Mouse (Mus musculus): ENCODE data around the gene Alpi.

The Alpi gene

DNA sequence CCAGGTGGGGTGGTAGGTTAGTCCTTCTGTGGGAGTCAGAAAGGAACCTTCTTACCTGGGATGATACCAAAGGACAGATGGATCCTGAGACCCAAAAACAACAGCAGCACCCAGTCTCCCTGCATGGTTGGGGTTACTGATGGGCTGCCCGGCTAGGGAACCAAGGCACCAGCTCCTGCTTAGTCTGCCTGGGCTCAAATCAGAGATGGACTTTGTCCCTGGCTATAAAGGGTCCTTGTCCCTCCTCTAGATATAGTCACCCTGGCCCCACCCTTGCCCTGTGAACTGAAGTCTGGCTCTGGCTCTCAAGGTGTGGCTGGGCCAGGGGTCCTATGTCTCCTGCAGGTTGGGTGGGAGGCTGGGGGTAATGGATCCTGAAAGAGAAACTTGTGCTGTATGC is at the start of gene Alpi:
Gene Alpi (minus strand): TSS at position 196 of the 400 bp plus-strand sequence.
- in situ Hi-C loops (cut with MboI; ENCODE audit: low pct_unique_long_range_greater_than_20kb in 1 of 2, low sequenced_read_pairs in 2 of 2, unreplicated experiment in 1 of 2): no loop called here

DNA sequence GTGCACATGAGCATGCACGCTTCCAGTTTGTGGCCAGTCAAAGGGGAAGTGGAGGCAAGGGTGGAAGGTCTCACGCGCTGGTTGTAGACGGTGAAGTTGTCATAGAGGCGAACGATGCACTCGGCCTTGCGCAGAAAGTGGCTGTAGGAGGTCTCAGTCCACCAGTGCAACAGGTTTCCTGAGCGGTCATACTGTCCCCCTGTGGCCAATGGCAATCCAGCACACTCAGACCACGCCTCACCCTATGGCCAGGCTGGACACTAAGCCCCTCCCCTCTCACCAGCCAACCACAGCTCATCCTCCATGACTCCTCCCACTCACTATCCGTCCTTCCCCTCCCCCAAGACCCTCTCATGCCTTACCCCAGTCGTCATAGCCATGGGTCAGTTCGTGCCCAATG is 48.0 kb upstream of the Alpi start:
- in situ Hi-C loops (cut with MboI; ENCODE audit: low pct_unique_long_range_greater_than_20kb in 1 of 2, low sequenced_read_pairs in 2 of 2, unreplicated experiment in 1 of 2): no loop called here

DNA sequence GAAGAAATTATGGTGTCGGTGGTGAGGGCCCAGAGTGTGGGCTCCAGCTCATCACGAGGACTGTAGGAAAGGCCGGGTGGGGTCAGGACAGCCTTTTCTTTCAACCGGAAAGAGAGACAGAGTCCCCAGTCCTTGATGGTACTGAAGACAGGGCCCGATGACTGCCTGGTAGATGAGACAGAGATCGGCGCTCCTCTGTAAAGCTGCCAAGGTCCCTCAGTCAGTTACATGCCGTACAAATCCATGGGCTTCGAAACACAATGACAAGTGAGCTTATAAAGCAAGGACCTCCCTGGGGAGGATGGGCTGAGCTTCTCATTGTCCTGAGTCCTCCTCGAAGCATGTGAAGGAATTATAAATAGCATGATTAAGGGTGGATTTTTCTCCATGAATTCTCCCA is 41.7 kb upstream of the Alpi start:
- in situ Hi-C loops (cut with MboI; ENCODE audit: low pct_unique_long_range_greater_than_20kb in 1 of 2, low sequenced_read_pairs in 2 of 2, unreplicated experiment in 1 of 2): no loop called here

DNA sequence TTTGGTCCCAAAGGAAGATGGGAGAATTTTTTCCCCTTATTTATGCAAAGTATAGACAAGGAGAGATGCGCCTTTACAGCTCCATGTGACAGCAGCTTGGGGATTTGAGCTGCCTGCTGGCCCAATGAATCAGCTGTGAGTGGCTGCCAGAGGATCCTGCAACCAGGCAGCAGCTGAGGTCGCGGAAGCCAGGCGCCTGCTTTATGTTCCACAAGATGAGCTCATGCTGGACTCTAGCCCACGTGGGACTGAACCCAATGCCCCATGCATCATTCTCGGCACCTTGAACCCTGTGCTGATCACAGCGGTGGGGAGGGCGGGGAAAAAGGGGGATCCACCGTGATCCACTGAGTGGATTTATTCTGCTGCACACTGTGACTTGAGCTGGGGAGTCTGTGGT is 41.0 kb upstream of the Alpi start:
- in situ Hi-C loops (cut with MboI; ENCODE audit: low pct_unique_long_range_greater_than_20kb in 1 of 2, low sequenced_read_pairs in 2 of 2, unreplicated experiment in 1 of 2): no loop called here

DNA sequence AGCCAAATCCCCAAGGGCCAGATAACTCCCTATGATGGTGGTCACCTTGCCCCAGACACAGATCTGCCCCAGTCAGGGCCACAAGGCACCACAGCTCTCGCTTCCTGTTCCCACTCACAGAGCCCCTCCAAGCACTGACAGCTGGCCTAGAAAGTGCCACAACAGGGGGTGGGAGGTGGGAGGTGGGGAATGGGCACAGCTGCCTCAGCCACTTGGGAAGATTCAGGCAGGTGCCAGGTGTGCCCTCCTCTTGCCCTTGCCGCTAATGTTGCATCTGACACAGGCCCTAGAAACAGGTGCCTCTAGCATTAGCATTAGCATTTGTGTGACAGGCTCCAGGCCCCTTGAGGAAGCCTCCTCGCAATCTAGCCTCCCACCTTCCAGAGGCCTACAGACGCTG is 40.1 kb upstream of the Alpi start:
- in situ Hi-C loops (cut with MboI; ENCODE audit: low pct_unique_long_range_greater_than_20kb in 1 of 2, low sequenced_read_pairs in 2 of 2, unreplicated experiment in 1 of 2): no loop called here

DNA sequence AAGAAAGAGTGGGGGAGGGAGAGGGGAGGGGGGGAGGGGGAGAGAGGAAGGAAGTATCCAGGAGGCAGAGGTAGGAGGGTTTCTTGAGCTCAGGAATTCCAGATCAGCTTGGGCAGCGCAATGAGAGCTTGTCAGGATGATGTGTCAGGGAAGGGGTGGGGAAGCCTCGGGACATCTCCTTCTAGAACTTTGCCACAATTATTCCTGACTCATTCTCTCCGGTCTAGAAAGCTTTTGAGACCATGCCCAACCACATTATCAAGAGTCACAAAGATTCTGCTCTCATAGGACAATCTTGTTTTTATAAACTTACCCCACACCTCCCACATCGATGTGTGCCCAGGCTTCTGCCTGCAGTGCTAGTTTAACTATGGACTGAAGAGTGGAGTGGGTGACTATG is 30.4 kb upstream of the Alpi start:
- in situ Hi-C loops (cut with MboI; ENCODE audit: low pct_unique_long_range_greater_than_20kb in 1 of 2, low sequenced_read_pairs in 2 of 2, unreplicated experiment in 1 of 2): no loop called here

DNA sequence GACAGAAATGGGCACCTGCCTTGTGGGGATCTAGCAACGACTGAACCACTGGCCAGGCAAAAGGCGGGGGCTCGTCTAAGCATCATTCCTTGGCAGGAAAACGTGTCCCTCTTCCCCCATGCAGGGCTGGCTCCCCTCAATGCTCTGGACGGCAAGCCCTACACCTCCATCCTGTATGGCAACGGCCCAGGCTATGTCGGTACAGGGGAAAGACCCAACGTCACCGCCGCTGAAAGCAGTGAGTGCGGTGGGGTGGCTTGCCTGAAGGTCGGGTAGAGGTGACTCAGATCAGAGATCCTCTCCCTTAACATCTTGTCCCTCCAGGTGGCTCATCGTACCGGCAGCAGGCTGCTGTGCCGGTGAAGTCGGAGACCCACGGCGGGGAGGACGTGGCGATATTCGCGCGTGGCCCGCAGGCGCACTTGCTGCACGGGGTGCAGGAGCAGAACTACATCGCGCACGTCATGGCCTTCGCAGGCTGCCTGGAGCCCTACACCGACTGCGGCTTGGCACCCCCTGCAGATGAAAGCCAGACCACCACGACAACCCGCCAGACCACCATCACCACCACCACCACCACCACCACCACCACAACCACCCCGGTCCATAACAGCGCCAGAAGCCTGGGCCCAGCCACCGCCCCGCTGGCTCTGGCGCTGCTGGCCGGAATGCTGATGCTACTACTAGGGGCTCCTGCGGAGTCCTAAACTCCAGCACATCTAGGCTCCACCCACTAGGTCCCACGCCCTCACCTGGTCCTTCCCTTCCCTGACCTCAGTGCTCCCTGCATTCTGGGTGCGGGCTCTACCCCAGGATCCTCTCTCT is 26.0 kb upstream of the Alpi start:
- in situ Hi-C loops (cut with MboI; ENCODE audit: low pct_unique_long_range_greater_than_20kb in 1 of 2, low sequenced_read_pairs in 2 of 2, unreplicated experiment in 1 of 2): no loop called here

DNA sequence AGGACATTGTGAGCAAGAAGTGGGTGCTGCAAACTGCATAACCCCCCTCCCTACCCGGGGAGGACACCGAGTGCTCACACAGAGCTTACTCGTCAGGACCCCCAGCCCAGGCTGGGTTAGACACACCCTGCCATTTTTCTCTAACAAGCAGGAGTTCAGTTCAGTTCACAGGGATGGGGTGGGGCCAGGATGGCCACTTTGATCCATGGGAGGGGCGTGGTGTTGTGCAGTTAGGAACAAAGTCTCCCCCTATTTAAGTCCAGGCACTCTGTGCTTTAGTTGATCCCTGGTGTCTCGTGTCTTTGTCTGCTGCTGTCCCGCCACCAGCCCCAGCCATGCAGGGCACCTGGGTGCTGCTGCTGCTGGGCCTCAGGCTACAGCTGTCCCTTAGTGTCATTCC is 23.3 kb upstream of the Alpi start, which contains the start of gene Akp3:
Gene Akp3 (plus strand): TSS at position 301 of the 400 bp plus-strand sequence.
- in situ Hi-C loops (cut with MboI; ENCODE audit: low pct_unique_long_range_greater_than_20kb in 1 of 2, low sequenced_read_pairs in 2 of 2, unreplicated experiment in 1 of 2): no loop called here

DNA sequence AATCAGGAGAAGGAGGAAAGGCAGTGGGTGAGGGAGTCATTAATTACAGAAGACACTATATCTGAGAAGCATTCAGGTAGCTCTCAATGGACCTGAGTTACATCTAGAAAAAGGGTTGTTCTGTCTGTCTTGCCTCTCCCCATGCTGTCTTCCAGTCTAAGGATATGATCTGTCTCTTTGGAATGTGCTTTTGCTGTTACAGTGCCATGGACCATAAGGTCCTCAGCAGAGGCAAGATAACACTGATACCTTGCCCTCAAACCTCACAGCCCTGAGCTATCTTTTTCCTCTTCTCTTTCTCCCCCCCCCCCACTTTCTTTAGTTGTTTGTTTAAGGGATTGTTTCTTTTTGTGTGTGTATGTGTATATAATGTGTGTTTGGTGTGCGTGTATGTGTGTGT is 13.4 kb upstream of the Alpi start:
- in situ Hi-C loops (cut with MboI; ENCODE audit: low pct_unique_long_range_greater_than_20kb in 1 of 2, low sequenced_read_pairs in 2 of 2, unreplicated experiment in 1 of 2): no loop called here

DNA sequence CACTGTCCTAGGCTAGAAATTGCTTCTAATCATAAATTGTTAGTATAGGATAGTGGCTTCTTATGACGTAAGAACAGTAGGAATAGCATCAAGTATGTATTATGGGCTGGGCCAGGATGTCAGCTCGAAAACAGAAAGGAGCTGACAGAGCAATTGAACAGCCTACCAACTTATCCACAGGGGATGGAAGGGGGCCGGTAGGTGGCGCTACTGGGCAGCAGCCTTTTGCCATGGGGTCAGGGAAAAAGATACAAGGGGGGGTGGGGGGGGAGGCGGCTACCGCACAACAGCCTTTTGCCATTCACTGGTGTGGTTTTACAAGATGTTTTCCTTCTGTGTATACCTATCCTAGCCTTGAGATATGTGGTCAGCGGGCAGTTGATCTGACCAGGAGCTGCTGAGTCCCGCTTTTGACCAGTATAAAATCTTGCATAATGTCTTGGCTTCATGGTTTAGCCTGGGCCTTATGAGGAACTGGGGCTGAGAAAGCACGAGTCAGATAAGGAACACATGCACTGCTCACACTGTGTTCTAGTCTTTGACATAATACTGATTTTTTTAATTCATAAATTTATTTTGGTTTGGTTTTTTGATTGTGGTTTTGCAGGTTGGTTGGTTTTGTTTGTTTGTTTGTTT is 10.4 kb upstream of the Alpi start:
- in situ Hi-C loops (cut with MboI; ENCODE audit: low pct_unique_long_range_greater_than_20kb in 1 of 2, low sequenced_read_pairs in 2 of 2, unreplicated experiment in 1 of 2): no loop called here

DNA sequence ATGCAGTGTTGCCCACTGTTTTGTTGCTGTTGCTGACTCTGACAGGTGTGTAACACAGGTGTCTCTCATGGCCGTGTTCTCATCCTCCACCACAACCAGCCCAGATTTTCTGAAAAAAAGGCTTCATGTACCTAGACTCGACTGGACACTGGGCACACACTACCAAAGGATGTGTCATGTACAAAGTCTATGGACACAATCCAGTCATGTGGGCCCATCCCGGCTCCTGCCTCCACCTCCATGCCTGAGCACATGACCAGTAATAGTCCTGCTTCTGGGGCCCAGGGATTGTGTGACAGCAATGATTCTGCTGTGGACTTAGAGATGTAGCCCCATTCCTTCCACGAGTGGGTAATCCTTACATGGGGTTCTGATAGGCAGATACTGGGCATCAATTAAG is 7.2 kb upstream of the Alpi start:
- in situ Hi-C loops (cut with MboI; ENCODE audit: low pct_unique_long_range_greater_than_20kb in 1 of 2, low sequenced_read_pairs in 2 of 2, unreplicated experiment in 1 of 2): no loop called here

DNA sequence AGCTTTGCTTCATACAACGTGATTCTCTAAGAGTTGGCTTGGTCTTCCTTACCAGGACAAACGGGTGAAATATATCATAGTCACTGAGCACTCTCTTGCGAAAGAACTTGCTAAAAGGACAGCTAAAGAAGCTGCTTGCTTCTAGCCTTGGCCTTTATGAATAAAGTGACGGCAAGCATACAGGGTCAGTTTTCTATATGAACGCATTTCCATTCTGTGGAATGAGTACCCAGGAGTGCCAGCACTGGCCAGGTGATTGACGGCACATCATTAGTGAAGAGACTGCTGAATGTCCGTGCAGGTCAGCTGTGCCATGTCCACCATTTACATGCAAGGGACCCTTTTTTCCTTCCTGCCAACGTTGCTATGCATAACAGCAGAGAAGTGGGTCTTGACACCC is 5.1 kb upstream of the Alpi start:
- in situ Hi-C loops (cut with MboI; ENCODE audit: low pct_unique_long_range_greater_than_20kb in 1 of 2, low sequenced_read_pairs in 2 of 2, unreplicated experiment in 1 of 2): no loop called here

DNA sequence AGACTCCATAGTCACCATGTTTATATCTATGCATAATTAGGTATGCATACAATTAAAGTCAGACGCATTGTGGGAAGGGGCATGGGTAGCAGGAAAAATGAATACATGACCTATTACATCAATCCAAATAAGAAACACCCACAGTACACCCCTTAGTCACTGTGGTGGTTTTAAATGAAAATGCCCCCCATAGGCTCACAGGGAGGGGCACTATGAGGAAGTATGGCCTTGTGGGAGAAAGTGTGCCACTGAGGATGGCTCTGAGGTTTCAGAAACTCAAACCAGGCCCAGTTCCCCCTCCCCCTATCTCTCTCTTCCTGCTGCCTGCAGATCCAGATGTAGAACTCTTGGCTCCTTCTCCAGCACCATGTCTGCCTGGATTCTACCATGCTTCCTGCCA is 2.5 kb upstream of the Alpi start:
- in situ Hi-C loops (cut with MboI; ENCODE audit: low pct_unique_long_range_greater_than_20kb in 1 of 2, low sequenced_read_pairs in 2 of 2, unreplicated experiment in 1 of 2): no loop called here

DNA sequence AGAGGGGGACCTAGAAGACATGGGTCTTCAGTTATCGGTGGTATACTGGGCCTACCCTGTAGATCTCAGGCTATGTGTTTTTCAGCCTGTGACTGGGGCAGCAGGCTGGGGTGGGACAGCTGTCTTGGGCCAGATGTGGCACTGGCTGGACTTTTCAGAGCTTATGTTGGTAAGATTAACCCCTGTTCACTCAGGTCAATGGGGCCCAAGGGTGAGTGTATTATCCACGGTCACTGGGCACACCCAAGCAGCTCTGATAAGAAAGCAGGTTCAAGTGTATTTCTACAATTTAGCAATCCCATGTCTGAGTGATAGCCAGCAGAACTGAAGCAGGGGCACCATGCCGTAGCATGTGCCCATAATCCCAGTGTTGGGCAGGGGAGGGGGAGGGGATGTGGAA is 708 bp upstream of the Alpi start:
- in situ Hi-C loops (cut with MboI; ENCODE audit: low pct_unique_long_range_greater_than_20kb in 1 of 2, low sequenced_read_pairs in 2 of 2, unreplicated experiment in 1 of 2): no loop called here

DNA sequence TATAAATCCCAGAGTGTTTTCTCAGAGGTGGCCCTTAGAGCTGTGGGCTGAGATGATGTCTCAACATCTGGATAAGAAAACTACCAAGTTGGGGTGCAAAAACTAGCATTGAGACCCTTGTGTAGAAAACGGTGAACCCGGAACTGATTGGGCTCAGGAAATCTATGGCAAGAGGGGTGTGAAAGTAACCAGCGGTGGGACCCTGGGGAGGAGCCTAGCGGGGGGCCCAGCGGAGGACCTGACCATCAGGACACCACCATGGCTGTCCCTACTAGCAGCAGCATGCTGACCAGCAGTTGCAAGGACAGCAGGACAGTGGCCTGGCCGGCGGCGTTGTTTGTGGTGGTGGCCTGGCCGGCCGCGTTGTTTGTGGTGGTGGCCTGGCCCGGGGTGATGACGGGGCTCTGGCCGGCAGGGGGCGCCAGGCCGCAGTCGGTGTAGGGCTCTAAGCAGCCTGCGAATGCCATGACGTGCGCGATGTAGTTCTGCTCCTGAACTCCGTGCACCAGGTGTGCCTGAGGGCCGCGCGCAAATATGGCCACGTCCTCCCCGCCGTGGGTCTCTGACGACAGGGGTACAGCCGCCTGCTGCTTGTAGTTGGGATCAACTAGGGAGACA is 2.9 kb downstream of the Alpi start:
- in situ Hi-C loops (cut with MboI; ENCODE audit: low pct_unique_long_range_greater_than_20kb in 1 of 2, low sequenced_read_pairs in 2 of 2, unreplicated experiment in 1 of 2): no loop called here

DNA sequence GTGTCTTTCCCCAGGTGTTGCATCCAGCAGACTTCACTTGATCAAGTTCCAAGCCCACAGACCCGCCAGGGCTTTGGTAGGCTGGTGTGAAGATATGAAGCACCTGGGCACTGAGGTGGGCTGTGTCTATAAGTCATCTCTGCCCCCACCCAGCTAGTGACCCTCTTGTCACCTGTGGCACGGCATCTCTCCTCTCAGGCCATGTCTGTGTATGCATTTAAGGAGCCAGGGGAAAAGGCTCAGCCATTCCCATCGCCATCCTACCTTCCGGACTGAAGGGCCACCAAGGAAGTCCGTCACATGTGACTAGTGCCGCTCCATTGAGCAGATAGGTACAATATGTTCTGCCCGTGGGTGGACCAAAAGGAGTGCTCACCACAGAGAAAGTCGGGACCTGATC is 5.8 kb downstream of the Alpi start:
- in situ Hi-C loops (cut with MboI; ENCODE audit: low pct_unique_long_range_greater_than_20kb in 1 of 2, low sequenced_read_pairs in 2 of 2, unreplicated experiment in 1 of 2): no loop called here

DNA sequence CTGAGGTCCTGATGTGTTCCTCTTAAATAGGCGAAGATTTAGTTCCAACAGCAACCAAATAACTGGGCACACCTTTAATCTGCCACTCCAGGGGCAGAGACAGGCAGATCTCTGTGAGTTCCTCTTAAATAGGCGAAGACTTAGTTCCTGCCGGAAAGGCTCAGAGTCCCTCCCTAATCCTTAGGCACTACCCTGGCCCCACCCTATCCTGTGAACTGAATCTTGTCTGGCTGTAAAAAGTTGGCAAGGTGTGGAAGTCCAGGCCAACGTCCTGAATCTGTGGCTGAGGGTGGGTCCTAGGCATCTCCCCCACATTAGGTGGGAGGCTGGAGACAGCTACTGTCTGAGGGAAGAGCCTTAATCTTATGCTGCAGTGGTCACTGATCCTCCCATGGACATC is 11.6 kb downstream of the Alpi start, which contains the start of gene Alppl2:
Gene Alppl2 (minus strand): TSS at position 101 of the 400 bp plus-strand sequence.
- in situ Hi-C loops (cut with MboI; ENCODE audit: low pct_unique_long_range_greater_than_20kb in 1 of 2, low sequenced_read_pairs in 2 of 2, unreplicated experiment in 1 of 2): no loop called here

DNA sequence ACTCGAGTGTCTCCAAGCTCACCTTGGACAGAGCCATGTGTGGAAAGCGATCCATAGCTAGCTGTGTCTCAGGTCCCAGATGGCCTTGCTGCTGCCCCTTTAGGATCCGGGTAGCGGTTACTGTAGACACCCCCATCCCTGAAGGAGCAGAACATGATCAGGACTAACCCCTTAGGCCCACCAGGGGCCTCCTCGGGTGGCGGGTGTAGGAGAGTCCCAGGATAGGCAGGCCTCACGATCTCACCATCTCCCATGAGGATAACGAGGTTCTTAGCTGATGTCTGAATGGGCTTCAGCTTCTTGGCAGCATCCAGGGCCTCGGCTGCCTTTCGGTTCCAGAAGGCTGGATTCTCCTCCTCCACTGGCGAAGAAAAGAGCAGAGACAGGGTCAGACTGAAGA is 12.2 kb downstream of the Alpi start:
- in situ Hi-C loops (cut with MboI; ENCODE audit: low pct_unique_long_range_greater_than_20kb in 1 of 2, low sequenced_read_pairs in 2 of 2, unreplicated experiment in 1 of 2): no loop called here

DNA sequence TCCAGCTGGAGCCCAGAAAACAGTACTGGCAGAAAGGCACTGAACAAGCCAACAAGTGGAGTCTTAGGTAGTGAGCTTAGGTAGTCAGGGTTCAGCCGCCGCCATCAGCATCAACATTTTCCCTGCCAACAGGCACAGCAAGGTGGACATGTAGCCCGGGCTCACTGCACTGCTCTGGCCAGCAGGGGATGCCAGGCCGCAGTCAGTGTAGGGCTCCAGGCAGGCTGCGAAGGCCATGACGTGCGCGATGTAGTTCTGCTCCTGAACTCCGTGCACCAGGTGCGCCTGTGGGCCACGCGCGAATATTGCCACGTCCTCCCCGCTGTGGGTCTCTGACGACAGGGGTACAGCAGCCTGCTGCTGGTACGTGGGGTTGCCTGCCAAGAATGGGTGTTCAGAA is 14.4 kb downstream of the Alpi start:
- in situ Hi-C loops (cut with MboI; ENCODE audit: low pct_unique_long_range_greater_than_20kb in 1 of 2, low sequenced_read_pairs in 2 of 2, unreplicated experiment in 1 of 2): no loop called here

DNA sequence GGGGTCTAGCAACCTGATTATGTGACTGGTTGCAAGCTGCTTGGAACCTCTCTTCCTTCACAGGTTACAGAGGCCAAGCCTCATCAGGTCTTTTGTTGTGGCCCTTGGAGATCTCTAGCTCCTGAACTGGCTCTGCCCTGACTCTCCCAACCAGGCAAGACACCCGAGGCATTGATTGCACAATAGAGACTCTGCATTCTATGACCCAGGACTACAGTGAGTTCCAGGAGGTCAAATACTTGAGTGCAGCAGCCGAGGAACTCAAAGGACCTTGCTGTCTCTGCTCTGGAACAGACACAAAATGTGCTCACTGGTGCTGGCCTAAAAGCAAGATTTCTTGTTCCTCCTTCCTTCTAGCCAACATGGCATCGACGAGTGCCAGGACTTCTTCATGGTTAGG is 15.2 kb downstream of the Alpi start:
- in situ Hi-C loops (cut with MboI; ENCODE audit: low pct_unique_long_range_greater_than_20kb in 1 of 2, low sequenced_read_pairs in 2 of 2, unreplicated experiment in 1 of 2): no loop called here

All from mouse embryonic stem cell (cell line).